In the genomic region with DNA sequence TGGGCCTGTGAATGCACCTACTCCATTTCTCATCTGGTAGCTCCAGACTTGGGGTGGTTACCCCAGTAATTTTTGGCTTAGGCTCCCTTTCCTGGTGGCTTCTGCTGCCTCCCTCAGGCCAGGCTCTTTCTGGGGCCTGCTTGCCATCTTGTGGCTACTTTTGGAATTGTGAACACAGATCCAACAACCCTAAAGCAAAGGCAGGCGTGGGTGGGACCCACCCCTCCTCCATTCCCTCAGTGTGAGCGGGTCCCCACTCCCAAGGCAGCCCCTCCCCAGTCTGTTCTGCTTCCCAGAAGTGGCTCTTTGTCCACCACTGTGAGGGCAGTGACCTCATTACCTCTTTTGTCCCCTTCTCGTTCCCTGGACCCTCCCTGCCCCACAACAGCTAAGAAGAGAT, we compare ENCODE assay signal across 9 mouse cellular contexts. TPM values are rescaled to one million over a fixed set of nuclear protein-coding genes. Genes with fewer than 3 reads are reported as not detected.
DNase-seq lines count a peak whose midpoint lies in the region; ATAC-seq and TF ChIP-seq lines count a peak whose summit lies in the region.
"Had no signal": no experiment of that assay in that cellular context is flagged by ENCODE, and none has a peak within 500 bp of the region (broad histone marks: within the 10 kb centered on the region; RNA-seq: fewer than 3 reads in every experiment).

No protein-coding gene starts in this region.

- no peak overlapping the region for H3K4me3 ChIP-seq in forebrain, embryonic 11.5 days (ENCODE audit: low read depth, low read length)
- no peak overlapping the region for H3K4me3 ChIP-seq in forebrain, embryonic 16.5 days (replicated peaks; ENCODE audit: low read length)
- H3K4me3 ChIP-seq in liver, adult 2 months (ENCODE audit: insufficient read depth, low read depth, low read length), result no peak overlapping the region
- no peak overlapping the region for H3K4me3 ChIP-seq in ES-E14 (ENCODE audit: insufficient read depth in 1 of 2, low read depth in 1 of 2, low read length in 2 of 2, poor library complexity in 1 of 2, severe bottlenecking in 1 of 2)
- no peak overlapping the region for H3K4me3 ChIP-seq in hindbrain, postnatal 0 days (ENCODE audit: low read length)

- no peaks in the 10 kb centered on the region; the same call in 1 of the 2 replicates for H3K27me3 ChIP-seq in forebrain, embryonic 11.5 days (ENCODE audit: control insufficient read depth, insufficient read depth, low read length)
- H3K27me3 ChIP-seq in forebrain, embryonic 16.5 days (replicated peaks; ENCODE audit: control insufficient read depth, insufficient read depth, low read length), result peaks cover 4% of the 10 kb centered on the region; the same call in 1 of the 2 replicates
- H3K27me3 ChIP-seq in liver, adult 2 months (ENCODE audit: control insufficient read depth, insufficient read depth, low read length), result no peaks in the 10 kb centered on the region
- H3K27me3 ChIP-seq in hindbrain, postnatal 0 days (ENCODE audit: insufficient read depth, low read length), result 0 out of 2 replicates have a peak, but pooled peaks cover 3% of the 10 kb centered on the region

- DNase-seq in forebrain, embryonic 11.5 days (ENCODE audit: low spot score), result peak; percentile 64
- no peak for DNase-seq in liver, adult 2 months (ENCODE audit: extremely low read depth, low read depth, low spot score)
- DNase-seq in liver, result no peak
- no peak for DNase-seq in ES-E14 (ENCODE audit: low read depth, low spot score)
- DNase-seq in hindbrain, postnatal 0 days (ENCODE audit: low spot score), result peak; percentile 61
- no peak for DNase-seq in urinary bladder, adult 2 months (ENCODE audit: low spot score)
- DNase-seq in adrenal gland, postnatal 10 days, result no peak

- TF ChIP-seq POLR2A in liver, adult 2 months (IDR thresholded peaks at IDR 0.05; ENCODE audit: extremely low read depth, insufficient read depth, low read length), result no peak

- no peak overlapping the region for H3K9ac ChIP-seq in forebrain, embryonic 11.5 days (ENCODE audit: low read length)
- H3K9ac ChIP-seq in forebrain, embryonic 16.5 days (replicated peaks; ENCODE audit: low read depth, low read length), result no peak overlapping the region
- H3K9ac ChIP-seq in liver, adult 2 months (ENCODE audit: low read depth, low read length), result no peak overlapping the region
- no peak overlapping the region for H3K9ac ChIP-seq in ES-E14 (ENCODE audit: insufficient read depth, low read depth, low read length, poor library complexity, severe bottlenecking)
- H3K9ac ChIP-seq in hindbrain, postnatal 0 days (replicated peaks; ENCODE audit: low read length), result no peak overlapping the region

- H3K27ac ChIP-seq in forebrain, embryonic 11.5 days (ENCODE audit: low read depth, low read length), result no peak overlapping the region
- no peak overlapping the region for H3K27ac ChIP-seq in forebrain, embryonic 16.5 days (ENCODE audit: low read length)
- no peak overlapping the region for H3K27ac ChIP-seq in liver, adult 2 months (replicated peaks; ENCODE audit: insufficient read depth, low read depth, low read length)
- H3K27ac ChIP-seq in ES-E14 (ENCODE audit: insufficient read depth, low read depth, low read length, poor library complexity, severe bottlenecking), result no peak overlapping the region
- H3K27ac ChIP-seq in hindbrain, postnatal 0 days, result no peak overlapping the region
- H3K27ac ChIP-seq: macrophage had no signal

- 7% methylated on average over 3 of the region's 3 CpGs for WGBS in forebrain, embryonic 11.5 days
- 5% methylated on average over 3 of the region's 3 CpGs for WGBS in forebrain, embryonic 16.5 days
- WGBS in liver, adult 2 months, result 74% methylated on average over 3 of the region's 3 CpGs
- WGBS in hindbrain, postnatal 0 days, result 18% methylated on average over 3 of the region's 3 CpGs

- no peaks in the 10 kb centered on the region for H3K36me3 ChIP-seq in forebrain, embryonic 11.5 days (ENCODE audit: control insufficient read depth, insufficient read depth, low read length)
- no peaks in the 10 kb centered on the region for H3K36me3 ChIP-seq in forebrain, embryonic 16.5 days (ENCODE audit: control insufficient read depth, insufficient read depth)
- no peaks in the 10 kb centered on the region for H3K36me3 ChIP-seq in liver, adult 2 months (ENCODE audit: control insufficient read depth, insufficient read depth, low read length)
- H3K36me3 ChIP-seq in ES-E14 (ENCODE audit: control insufficient read depth, insufficient read depth, low read length, poor library complexity, severe bottlenecking), result no peaks in the 10 kb centered on the region
- no peaks in the 10 kb centered on the region for H3K36me3 ChIP-seq in hindbrain, postnatal 0 days (ENCODE audit: insufficient read depth, low read length)

- no peak overlapping the region for H3K4me2 ChIP-seq in forebrain, embryonic 11.5 days (ENCODE audit: low read depth, low read length, severe bottlenecking)
- H3K4me2 ChIP-seq in forebrain, embryonic 16.5 days (ENCODE audit: low read length), result no peak overlapping the region
- no peak overlapping the region for H3K4me2 ChIP-seq in hindbrain, postnatal 0 days (ENCODE audit: low read depth, low read length)

- peak; percentile 45 for TF ChIP-seq CTCF in liver, adult 2 months (IDR thresholded peaks at IDR 0.05; ENCODE audit: low read depth, low read length)
- peak; percentile 83 for TF ChIP-seq CTCF in hindbrain, postnatal 0 days (IDR thresholded peaks at IDR 0.05; ENCODE audit: low read depth)

- no peaks in the 10 kb centered on the region for H3K9me3 ChIP-seq in forebrain, embryonic 11.5 days (ENCODE audit: control insufficient read depth, low read length)
- H3K9me3 ChIP-seq in forebrain, embryonic 16.5 days (ENCODE audit: control insufficient read depth, low read length), result no peaks in the 10 kb centered on the region
- H3K9me3 ChIP-seq in ES-E14 (ENCODE audit: control insufficient read depth, insufficient read depth, low read depth, low read length), result no peaks in the 10 kb centered on the region
- no peaks in the 10 kb centered on the region for H3K9me3 ChIP-seq in hindbrain, postnatal 0 days (ENCODE audit: low read length)

- no peak for ATAC-seq in forebrain, embryonic 11.5 days (replicated peaks; ENCODE audit: low FRiP score)
- ATAC-seq in forebrain, embryonic 16.5 days, result no peak
- peak; percentile 38; the same call in 1 of the 2 replicates for ATAC-seq in hindbrain, postnatal 0 days

- no peaks in the 10 kb centered on the region for H3K79me2 ChIP-seq in liver, adult 2 months (ENCODE audit: control insufficient read depth, insufficient read depth, low read length)

- H3K4me1 ChIP-seq in forebrain, embryonic 11.5 days (replicated peaks; ENCODE audit: control insufficient read depth, insufficient read depth, low read length), result peaks cover 17% of the 10 kb centered on the region
- peaks cover 9% of the 10 kb centered on the region for H3K4me1 ChIP-seq in forebrain, embryonic 16.5 days (replicated peaks; ENCODE audit: control insufficient read depth, insufficient read depth, low read length)
- no peaks in the 10 kb centered on the region for H3K4me1 ChIP-seq in liver, adult 2 months (ENCODE audit: control insufficient read depth, insufficient read depth, low read length)
- peaks cover 1 to 9% of the 10 kb centered on the region in 2 experiments; a peak in 2 of 4 replicates for H3K4me1 ChIP-seq in ES-E14 (ENCODE audit: control insufficient read depth in 2 of 2, insufficient read depth in 2 of 2, low read length in 2 of 2, poor library complexity in 1 of 2)
- H3K4me1 ChIP-seq in hindbrain, postnatal 0 days (ENCODE audit: insufficient read depth, low read length), result peaks cover 6% of the 10 kb centered on the region

- in situ Hi-C loops in ES-E14 (cut with MboI; ENCODE audit: low sequenced_read_pairs in 2 of 2, unreplicated experiment in 2 of 2), result loop anchor here in 1 of 2 experiments (5.0 kb wide), 1 partner anchor 315 kb away; no protein-coding TSS in a partner anchor

TF ChIP-seq in ES-E14, 5 proteins besides CTCF, POLR2A, EP300 and RAD21:
- TF ChIP-seq MAFK (IDR thresholded peaks at IDR 0.05; ENCODE audit: insufficient read depth, low read depth, low read length) (no peak), ZC3H11A (IDR thresholded peaks at IDR 0.05; ENCODE audit: borderline replicate concordance, low read depth, low read length) (peak; percentile 65; the same call in 1 of the 2 replicates)

RNA-seq across cellular contexts. Expression of a gene that starts 46.2 kb away (rescaled TPM):
- 1.1 and 1.5 TPM in 2 replicates for polyA plus RNA-seq in forebrain, embryonic 11.5 days (2014; fragmentation: Nextera tagmentation; extraction: Ambion mirVana)
- polyA plus RNA-seq in forebrain, embryonic 16.5 days (2015; fragmentation: Nextera tagmentation; extraction: Ambion mirVana), result 1.0 and 1.1 TPM in 2 replicates
- 1.3 and 3.4 TPM in 2 replicates for total RNA-seq in liver, adult 2 months (2014; rRNA removed)
- polyA plus RNA-seq in liver, adult 2 months (2012; rRNA removed), result 0.91 and 2.5 TPM in 2 replicates
- total RNA-seq in ES-E14 (2012; rRNA removed), result 0.22 and 0.42 TPM in 2 replicates
- 1.2 and 1.9 TPM in 2 replicates for total RNA-seq in hindbrain, postnatal 0 days (2014; rRNA removed)
- 1.1 and 1.4 TPM in 2 replicates for polyA plus RNA-seq in hindbrain, postnatal 0 days (2015; fragmentation: Nextera tagmentation; extraction: Ambion mirVana)
- polyA plus RNA-seq in urinary bladder, adult 2 months (2012; rRNA removed), result 1.0 and 1.5 TPM in 2 replicates
- 1 to 10 TPM; 4.4 to 5.0 TPM for total RNA-seq in adrenal gland, postnatal 10 days (2021)

RNA-seq across cellular contexts. Expression of a gene that starts 57.9 kb away (rescaled TPM):
- polyA plus RNA-seq in forebrain, embryonic 11.5 days (2014; fragmentation: Nextera tagmentation; extraction: Ambion mirVana), result 0.64 and 0.85 TPM in 2 replicates
- 1.1 and 1.2 TPM in 2 replicates for polyA plus RNA-seq in forebrain, embryonic 16.5 days (2015; fragmentation: Nextera tagmentation; extraction: Ambion mirVana)
- under 0.01 and 0.07 TPM in 2 replicates for total RNA-seq in liver, adult 2 months (2014; rRNA removed)
- polyA plus RNA-seq in liver, adult 2 months (2012; rRNA removed), result 0.02 TPM in 1 of 2 replicates, not detected in the other
- total RNA-seq in ES-E14 (2012; rRNA removed), result 1.0 TPM in 2 replicates
- total RNA-seq in hindbrain, postnatal 0 days (2014; rRNA removed), result 2.1 and 3.0 TPM in 2 replicates
- 2.0 and 2.6 TPM in 2 replicates for polyA plus RNA-seq in hindbrain, postnatal 0 days (2015; fragmentation: Nextera tagmentation; extraction: Ambion mirVana)
- polyA plus RNA-seq in urinary bladder, adult 2 months (2012; rRNA removed), result 0.21 and 0.29 TPM in 2 replicates
- total RNA-seq in adrenal gland, postnatal 10 days (2021), result 1 to 10 TPM in 1 of 2 experiments, under 1 TPM in 1; 0.99 to 1.0 TPM
- polyA plus RNA-seq: macrophage had no signal

Comparison
In these comparisons a context has a peak if more than half of its experiments do, and no peak if none do; other contexts are left out.
1. DNase-seq: peak in forebrain, embryonic 11.5 days (single experiment) and hindbrain, postnatal 0 days (single experiment); none in liver, adult 2 months (single experiment), liver (single experiment), ES-E14 (single experiment), urinary bladder, adult 2 months (single experiment) and adrenal gland, postnatal 10 days (single experiment).